Mouse (Mus musculus): Measurements from ENCODE around the gene Clec4e. TPM values are rescaled to one million over a fixed set of nuclear protein-coding genes. Genes with fewer than 3 reads are reported as not detected.
"Not testable (repeated sequence)": the region's sequence is repeated elsewhere in the genome, so short reads cannot be mapped to it uniquely, and the experiment has no call there.

Clec4e gene
- not detected in 2 replicates for polyA plus RNA-seq (2011; ENCODE audit: insufficient read depth, insufficient read length, low read depth, missing spikeins)

DNA sequence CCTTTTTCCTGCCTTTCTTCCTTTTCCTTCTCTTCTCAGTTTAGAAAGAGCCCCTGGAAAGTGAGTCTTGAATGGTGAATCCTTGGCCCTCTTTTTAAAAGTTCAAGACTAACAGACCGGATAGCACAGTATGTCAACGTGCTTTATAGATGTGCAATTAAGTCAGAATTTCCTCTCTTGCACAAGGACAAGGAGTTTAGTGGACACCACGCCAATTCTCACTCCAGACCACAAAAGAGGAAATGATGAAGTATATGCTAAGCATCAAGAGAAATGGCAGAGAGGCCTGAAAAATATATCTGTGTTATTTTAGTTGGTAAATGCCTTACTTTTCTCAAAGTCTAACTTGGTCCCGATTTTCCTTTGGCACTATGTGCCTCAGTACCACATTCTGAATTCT, at the start of gene Clec4e:
Gene Clec4e (minus strand): TSS at position 118 of the 400 bp plus-strand sequence.
- Histone ChIP-seq H3K27me3 (ENCODE audit: control insufficient read depth, insufficient read depth, low read length, poor library complexity, severe bottlenecking) (no peaks in the 10 kb centered on the region), H3K9ac (ENCODE audit: low read depth, poor library complexity, severe bottlenecking) (no peak within 1 kb of the TSS), H3K27ac (ENCODE audit: insufficient read depth, low read length) (no peak within 1 kb of the TSS), H3K4me1 (ENCODE audit: control insufficient read depth, insufficient read depth, low read length) (peaks cover 3% of the 10 kb centered on the region), H3K36me3 (ENCODE audit: control insufficient read depth, insufficient read depth, low read length, poor library complexity, severe bottlenecking) (no peaks in the 10 kb centered on the region), H3K9me3 (replicated peaks; ENCODE audit: control insufficient read depth, insufficient read depth, low read length, poor library complexity, severe bottlenecking) (no peaks in the 10 kb centered on the region), H3K4me3 (ENCODE audit: low read depth, low read length) (no peak within 1 kb of the TSS)
- TF ChIP-seq CTCF (IDR thresholded peaks at IDR 0.05; ENCODE audit: low read depth, low read length): no peak
- no peak for TF ChIP-seq EP300 (IDR thresholded peaks at IDR 0.05; ENCODE audit: insufficient read depth, low read depth, low read length)
- no peak for TF ChIP-seq POLR2A (IDR thresholded peaks at IDR 0.05; ENCODE audit: insufficient read depth, low read length)

DNA sequence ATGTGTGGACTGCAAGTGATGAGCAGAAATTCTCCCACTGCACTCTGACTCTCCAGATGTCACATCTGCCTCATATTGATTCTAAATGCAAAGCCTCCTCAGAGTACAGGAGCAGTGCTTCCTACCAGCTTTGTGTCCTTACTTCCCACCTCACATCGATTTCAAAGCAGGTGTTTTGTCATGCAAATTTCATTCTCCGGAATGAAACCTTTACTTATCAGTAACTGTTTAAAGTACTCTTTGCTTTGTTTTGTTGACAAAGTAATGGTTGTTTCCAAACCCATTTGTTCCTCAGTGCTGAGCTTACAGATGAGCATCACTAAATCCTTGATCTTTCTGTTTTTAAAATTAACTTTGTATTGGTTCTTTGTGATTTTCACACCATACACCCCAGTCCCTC, 42.8 kb upstream of the Clec4e start:
- H3K4me3 ChIP-seq (ENCODE audit: low read depth, low read length): no peak overlapping the region
- no peaks in the 10 kb centered on the region for H3K9me3 ChIP-seq (replicated peaks; ENCODE audit: control insufficient read depth, insufficient read depth, low read length, poor library complexity, severe bottlenecking)
- H3K4me1 ChIP-seq (ENCODE audit: control insufficient read depth, insufficient read depth, low read length): peaks cover 1% of the 10 kb centered on the region
- no peak overlapping the region for H3K27ac ChIP-seq (ENCODE audit: insufficient read depth, low read length)
- H3K9ac ChIP-seq (ENCODE audit: low read depth, poor library complexity, severe bottlenecking): no peak overlapping the region
- TF ChIP-seq EP300 (IDR thresholded peaks at IDR 0.05; ENCODE audit: insufficient read depth, low read depth, low read length) (no peak), CTCF (IDR thresholded peaks at IDR 0.05; ENCODE audit: low read depth, low read length) (no peak), POLR2A (IDR thresholded peaks at IDR 0.05; ENCODE audit: insufficient read depth, low read length) (no peak)
- H3K27me3 ChIP-seq (ENCODE audit: control insufficient read depth, insufficient read depth, low read length, poor library complexity, severe bottlenecking): no peaks in the 10 kb centered on the region
- no peaks in the 10 kb centered on the region for H3K36me3 ChIP-seq (ENCODE audit: control insufficient read depth, insufficient read depth, low read length, poor library complexity, severe bottlenecking)

DNA sequence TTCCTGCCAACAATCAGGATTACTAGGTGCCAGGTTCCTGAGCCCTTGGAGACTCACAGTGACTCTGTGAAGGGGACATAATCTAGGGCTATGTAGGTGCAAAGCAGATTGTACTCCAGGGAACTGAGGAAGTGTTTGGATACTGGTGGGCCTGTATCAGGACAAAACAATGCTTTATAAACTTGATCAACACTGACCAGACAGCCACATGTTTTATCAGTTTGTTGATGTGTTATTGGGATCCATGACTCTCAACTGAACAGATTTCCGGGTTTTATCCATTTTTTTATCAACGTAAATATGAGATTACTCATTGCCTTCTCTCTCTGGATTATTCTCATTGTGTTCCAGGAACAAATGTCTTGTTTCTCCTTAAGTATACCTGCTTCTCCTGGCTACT, 18.4 kb upstream of the Clec4e start, which contains the start of gene Vmn2r19:
Gene Vmn2r19 (plus strand): TSS at position 301 of the 400 bp plus-strand sequence.
- no peak within 1 kb of the TSS for H3K27ac ChIP-seq (ENCODE audit: insufficient read depth, low read length)
- no peaks in the 10 kb centered on the region for H3K4me1 ChIP-seq (ENCODE audit: control insufficient read depth, insufficient read depth, low read length)
- no peaks in the 10 kb centered on the region for H3K36me3 ChIP-seq (ENCODE audit: control insufficient read depth, insufficient read depth, low read length, poor library complexity, severe bottlenecking)
- no peaks in the 10 kb centered on the region for H3K9me3 ChIP-seq (replicated peaks; ENCODE audit: control insufficient read depth, insufficient read depth, low read length, poor library complexity, severe bottlenecking)
- no peak for TF ChIP-seq CTCF (IDR thresholded peaks at IDR 0.05; ENCODE audit: low read depth, low read length)
- no peak for TF ChIP-seq EP300 (IDR thresholded peaks at IDR 0.05; ENCODE audit: insufficient read depth, low read depth, low read length)
- no peak for TF ChIP-seq POLR2A (IDR thresholded peaks at IDR 0.05; ENCODE audit: insufficient read depth, low read length)
- no peaks in the 10 kb centered on the region for H3K27me3 ChIP-seq (ENCODE audit: control insufficient read depth, insufficient read depth, low read length, poor library complexity, severe bottlenecking)
- H3K9ac ChIP-seq (ENCODE audit: low read depth, poor library complexity, severe bottlenecking): no peak within 1 kb of the TSS
- H3K4me3 ChIP-seq (ENCODE audit: low read depth, low read length): no peak within 1 kb of the TSS

DNA sequence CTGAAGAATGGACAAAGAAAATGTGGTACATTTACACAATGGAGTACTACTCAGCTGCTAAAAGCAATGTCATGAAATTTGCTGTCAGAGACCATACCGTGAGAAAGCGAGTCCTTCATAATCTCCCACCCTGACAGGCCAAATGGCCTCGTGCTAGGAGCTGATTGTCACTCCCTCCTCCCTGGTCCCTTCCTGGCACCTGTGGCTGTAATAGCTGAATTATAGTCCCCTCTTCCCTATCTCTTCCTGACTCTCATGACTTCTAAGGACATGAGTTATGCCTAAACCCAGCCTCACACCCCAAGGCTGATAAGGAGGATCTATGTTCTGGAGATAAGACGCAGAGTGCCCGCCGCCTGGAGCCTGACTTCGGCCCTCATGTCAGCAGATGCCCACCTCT, 16.6 kb upstream of the Clec4e start:
- not testable (repeated sequence) for H3K27me3 ChIP-seq (ENCODE audit: control insufficient read depth, insufficient read depth, low read length, poor library complexity, severe bottlenecking); H3K36me3 ChIP-seq (ENCODE audit: control insufficient read depth, insufficient read depth, low read length, poor library complexity, severe bottlenecking); H3K4me1 ChIP-seq (ENCODE audit: control insufficient read depth, insufficient read depth, low read length); H3K4me3 ChIP-seq (ENCODE audit: low read depth, low read length); H3K9me3 ChIP-seq (replicated peaks; ENCODE audit: control insufficient read depth, insufficient read depth, low read length, poor library complexity, severe bottlenecking); H3K9ac ChIP-seq (ENCODE audit: low read depth, poor library complexity, severe bottlenecking); H3K27ac ChIP-seq (ENCODE audit: insufficient read depth, low read length)

DNA sequence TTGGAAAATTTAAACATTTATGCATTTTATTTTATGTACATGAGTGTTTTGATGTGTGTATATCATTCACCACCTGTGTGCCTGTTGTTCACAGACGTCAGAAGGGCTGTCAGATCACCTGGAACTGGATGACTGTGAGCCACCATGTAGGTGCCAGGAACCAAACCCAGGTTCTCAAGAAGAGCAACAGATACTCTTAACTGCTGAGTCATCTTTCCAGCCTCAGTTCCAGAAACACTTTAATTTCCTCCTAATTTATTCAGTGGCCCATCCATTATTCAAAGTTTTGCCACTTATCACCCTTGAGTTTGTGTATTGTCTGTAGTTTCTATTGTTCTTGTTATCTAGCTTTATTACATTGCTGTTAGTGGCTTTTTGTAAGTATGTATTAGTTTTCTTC, 7.0 kb upstream of the Clec4e start:
- no peak for TF ChIP-seq POLR2A (IDR thresholded peaks at IDR 0.05; ENCODE audit: insufficient read depth, low read length)

DNA sequence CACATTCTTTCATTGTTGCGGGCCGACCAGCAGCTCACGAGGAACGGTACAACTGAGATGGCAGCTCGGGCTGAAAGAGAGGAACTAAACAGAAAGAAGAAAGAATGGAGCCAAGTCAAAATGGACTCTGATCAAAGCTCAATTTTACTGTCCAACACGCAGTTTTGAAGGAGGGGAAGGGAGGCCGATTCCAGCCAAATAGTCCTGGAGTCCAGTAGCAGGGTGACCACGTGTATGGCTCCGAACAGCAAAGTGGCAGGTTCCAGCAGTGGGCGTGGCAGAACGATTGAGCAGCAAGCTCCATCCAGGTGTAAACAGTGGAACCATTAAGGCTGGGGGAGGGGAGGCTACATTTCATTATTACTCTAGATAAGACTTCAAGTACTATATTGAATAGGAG, 3.8 kb upstream of the Clec4e start:
- H3K9ac ChIP-seq (ENCODE audit: low read depth, poor library complexity, severe bottlenecking); H3K4me1 ChIP-seq (ENCODE audit: control insufficient read depth, insufficient read depth, low read length); H3K27me3 ChIP-seq (ENCODE audit: control insufficient read depth, insufficient read depth, low read length, poor library complexity, severe bottlenecking); H3K4me3 ChIP-seq (ENCODE audit: low read depth, low read length); H3K9me3 ChIP-seq (replicated peaks; ENCODE audit: control insufficient read depth, insufficient read depth, low read length, poor library complexity, severe bottlenecking); H3K27ac ChIP-seq (ENCODE audit: insufficient read depth, low read length); H3K36me3 ChIP-seq (ENCODE audit: control insufficient read depth, insufficient read depth, low read length, poor library complexity, severe bottlenecking): not testable (repeated sequence)

More for the DNA sequence above, 7.0 kb upstream of the Clec4e start:
- H3K9me3 ChIP-seq (replicated peaks; ENCODE audit: control insufficient read depth, insufficient read depth, low read length, poor library complexity, severe bottlenecking): no peaks in the 10 kb centered on the region
- H3K36me3 ChIP-seq (ENCODE audit: control insufficient read depth, insufficient read depth, low read length, poor library complexity, severe bottlenecking): no peaks in the 10 kb centered on the region
- peaks cover 3% of the 10 kb centered on the region for H3K4me1 ChIP-seq (ENCODE audit: control insufficient read depth, insufficient read depth, low read length)
- H3K27ac ChIP-seq (ENCODE audit: insufficient read depth, low read length): no peak overlapping the region
- no peak overlapping the region for H3K9ac ChIP-seq (ENCODE audit: low read depth, poor library complexity, severe bottlenecking)
- H3K4me3 ChIP-seq (ENCODE audit: low read depth, low read length): no peak overlapping the region
- H3K27me3 ChIP-seq (ENCODE audit: control insufficient read depth, insufficient read depth, low read length, poor library complexity, severe bottlenecking): no peaks in the 10 kb centered on the region

All from ES-Bruce4 (cell line).